Mouse (Mus musculus) forebrain, embryonic 14.5 days (tissue): ENCODE results near the gene Huwe1. TPM values are rescaled to one million over a fixed set of nuclear protein-coding genes. Genes with fewer than 3 reads are reported as not detected.

Experiments
- ATAC-seq: fragments of 200-750 bp; cut with Nextera tagmentation; 2 replicates; pipeline ENCODE4 v1.8.0; 2017; ENCODE audit warnings: mild to moderate bottlenecking, moderate library complexity
- DNase-seq: peaks from one replicate; pipeline ENCODE4 v3.0.0-alpha.2; 2015; ENCODE audit warnings: low spot score
- H3K27ac ChIP-seq: fragments of 300-500 bp; sonication (generic); 2 replicates; pipeline ENCODE4 v1.5.1; 2014; ENCODE audit warnings: low read depth, mild to moderate bottlenecking, control low read depth, low read length, moderate library complexity
- H3K27me3 ChIP-seq: fragments of 300-500 bp; sonication (generic); replicated peaks from 2 replicates; pipeline ENCODE4 v1.6.1; 2014; ENCODE audit warnings: low read length, control low read depth, mixed read lengths; ENCODE audit not compliant: control insufficient read depth, insufficient read depth
- H3K36me3 ChIP-seq: fragments of 300-500 bp; sonication (generic); 2 replicates; pipeline ENCODE4 v1.6.1; 2014; ENCODE audit warnings: low read length, control low read depth; ENCODE audit not compliant: control insufficient read depth, insufficient read depth
- H3K4me1 ChIP-seq: fragments of 300-500 bp; sonication (generic); 2 replicates; pipeline ENCODE4 v1.6.1; 2014; ENCODE audit warnings: antibody characterized with exemption, low read length, control low read depth; ENCODE audit not compliant: control insufficient read depth, insufficient read depth
- H3K4me2 ChIP-seq: fragments of 300-500 bp; sonication (generic); 2 replicates; pipeline ENCODE4 v1.6.1; 2014; ENCODE audit warnings: mild to moderate bottlenecking, control low read depth, low read length
- H3K4me3 ChIP-seq: fragments of 300-500 bp; sonication (generic); 2 replicates; pipeline ENCODE4 v1.5.1; 2014; ENCODE audit warnings: low read depth, low read length, control low read depth
- H3K9ac ChIP-seq: fragments of 300-500 bp; sonication (generic); 2 replicates; pipeline ENCODE4 v1.6.1; 2014; ENCODE audit warnings: mild to moderate bottlenecking, low read length, control low read depth, moderate library complexity
- H3K9me3 ChIP-seq: fragments of 300-500 bp; sonication (generic); replicated peaks from 2 replicates; pipeline ENCODE4 v1.6.1; 2016; ENCODE audit warnings: low read length, control low read depth, mixed read lengths; ENCODE audit not compliant: control insufficient read depth
- WGBS: fragments of 180-500 bp; shearing (Covaris S2); extraction: QIAGEN DNeasy Blood & Tissue Kit; methylation state at CpG from one replicate; pipeline ENCODE4 v1.1.7; 2014; 5-methylcytosine and 5-hydroxymethylcytosine counted together
- polyA plus RNA-seq: library from polyadenylated mRNA; unstranded; fragments of >200 nt; fragmentation: Nextera tagmentation; extraction: Ambion mirVana; gene quantifications from 2 replicates; pipeline ENCODE4 v1.2.1, GENCODE M21; 2014

The Huwe1 gene
- polyA plus RNA-seq = 58.5 and 85.7 TPM in 2 replicates

DNA sequence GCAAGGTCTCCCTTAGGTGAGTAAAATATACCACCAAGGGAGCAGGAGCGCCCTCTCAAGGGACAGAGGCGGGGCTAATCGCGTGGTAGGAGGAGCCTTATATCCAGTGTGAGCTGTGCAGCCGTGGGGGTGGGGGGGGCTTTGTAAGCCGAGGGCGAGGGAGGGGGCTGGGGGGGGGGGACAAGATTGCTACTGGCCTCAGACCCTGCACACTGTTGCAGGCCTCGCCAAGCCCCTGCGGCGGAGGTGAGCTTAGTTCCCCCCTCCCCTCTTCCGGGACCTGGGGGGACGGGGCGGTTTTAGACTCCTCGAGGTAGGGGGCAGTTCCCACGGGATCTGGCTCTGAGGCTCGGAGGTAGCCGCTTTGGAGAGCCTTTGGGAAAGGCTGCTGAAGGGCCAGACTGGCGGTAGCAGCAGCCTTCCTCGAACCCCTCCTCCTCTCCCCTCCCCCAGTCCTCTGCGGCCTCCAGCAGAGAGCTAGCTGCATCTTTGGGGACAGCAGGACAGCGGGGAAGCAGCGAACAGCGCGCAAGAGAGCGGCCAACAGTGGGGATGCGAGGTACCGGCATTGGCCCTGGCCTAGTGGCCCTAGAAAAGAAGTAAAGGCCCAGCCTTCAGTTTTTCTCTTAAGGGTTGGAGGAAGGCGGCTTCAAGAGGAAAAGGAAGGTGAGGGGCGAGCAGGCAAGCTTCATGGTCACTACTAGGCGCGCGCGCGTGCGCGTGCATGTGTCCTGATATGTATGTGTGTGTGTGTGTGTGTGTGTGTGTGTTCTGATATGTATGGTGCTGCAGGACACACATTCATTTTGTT, at the start of gene Huwe1:
Gene Huwe1 (plus strand): TSS at position 107 of the 811 bp plus-strand sequence.
- H3K4me1 ChIP-seq = no peaks in the 10 kb centered on the region
- DNase-seq (peak; percentile 86), ATAC-seq (peak; percentile 56)
- peak within 1 kb of the TSS; percentile 45 for H3K4me2 ChIP-seq
- H3K9ac ChIP-seq = peak within 1 kb of the TSS; percentile 70
- WGBS = 27% methylated on average over 34 of the region's 36 CpGs
- H3K36me3 ChIP-seq = no peaks in the 10 kb centered on the region
- H3K27me3 ChIP-seq = no peaks in the 10 kb centered on the region
- H3K9me3 ChIP-seq = no peaks in the 10 kb centered on the region
- H3K27ac ChIP-seq = peak within 1 kb of the TSS; percentile 93
- H3K4me3 ChIP-seq = peak within 1 kb of the TSS; percentile 46

DNA sequence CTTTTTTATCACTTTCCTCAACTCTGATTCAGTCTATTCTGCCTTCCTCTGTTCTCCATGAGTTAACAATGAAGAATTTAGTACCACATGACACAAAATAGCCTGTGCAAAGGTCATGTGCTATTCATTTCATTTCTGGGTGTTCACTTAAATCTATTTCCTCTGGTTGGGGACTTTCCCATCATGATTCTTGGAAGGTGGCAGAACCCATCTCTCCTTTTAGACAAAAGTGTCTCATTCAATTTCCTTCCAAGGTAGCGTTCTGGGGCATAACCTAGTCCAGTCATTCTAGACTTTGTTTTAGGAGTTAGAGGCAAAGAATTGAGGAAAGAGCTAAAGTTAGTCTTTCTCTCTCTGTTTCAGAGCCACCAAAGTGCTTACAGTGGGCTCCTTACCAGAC, 20.3 kb upstream of the Huwe1 start:
- H3K36me3 ChIP-seq = no peaks in the 10 kb centered on the region
- DNase-seq (no peak), ATAC-seq (no peak)
- no peaks in the 10 kb centered on the region for H3K4me1 ChIP-seq
- H3K4me2 ChIP-seq = no peak overlapping the region
- H3K9ac ChIP-seq = no peak overlapping the region
- H3K27me3 ChIP-seq = no peaks in the 10 kb centered on the region
- H3K4me3 ChIP-seq = no peak overlapping the region
- H3K27ac ChIP-seq = no peak overlapping the region
- WGBS = 85% methylated on average over 1 of the region's 1 CpGs
- H3K9me3 ChIP-seq = no peaks in the 10 kb centered on the region

DNA sequence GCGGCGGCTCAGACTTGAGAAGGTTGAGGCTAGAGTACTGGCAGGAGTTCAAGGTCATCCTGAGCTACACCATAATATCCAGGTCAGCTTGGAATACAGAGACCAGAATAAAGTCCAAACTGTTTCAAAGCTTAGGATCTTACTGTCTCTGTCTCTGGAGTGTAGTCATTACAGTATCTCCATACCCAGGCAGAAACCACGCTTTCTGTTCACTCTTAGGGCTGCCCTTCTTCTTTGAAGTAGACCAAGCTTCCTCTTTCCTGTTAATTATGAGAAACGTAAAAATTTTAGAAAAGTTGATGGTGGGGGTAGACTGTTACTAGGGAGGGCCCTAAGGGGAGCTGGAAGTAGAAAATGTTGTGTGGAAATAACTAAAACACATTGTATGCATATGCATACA, 17.7 kb upstream of the Huwe1 start:
- WGBS = 91% methylated on average over 4 of the region's 4 CpGs

DNA sequence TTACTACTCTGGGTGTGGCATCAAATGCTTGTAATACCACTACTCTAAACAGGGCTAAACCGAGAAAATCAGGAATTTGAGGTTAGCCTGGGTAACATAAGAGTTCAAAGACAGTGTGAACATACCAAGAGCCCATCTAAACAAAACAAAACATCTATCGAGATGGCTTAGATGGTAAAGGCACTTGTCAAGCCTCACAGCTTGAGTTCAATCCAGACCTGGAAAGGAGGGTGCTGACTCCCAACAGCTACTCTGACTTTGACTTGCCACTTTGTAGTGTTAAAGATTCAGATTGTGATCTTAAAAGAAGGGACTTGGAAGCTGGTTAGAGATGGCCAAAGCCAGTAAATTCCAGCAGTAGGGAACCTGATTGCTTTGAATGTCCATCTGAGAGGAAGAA, 7.8 kb upstream of the Huwe1 start:
- no peak overlapping the region for H3K4me3 ChIP-seq
- no peaks in the 10 kb centered on the region for H3K9me3 ChIP-seq
- no peaks in the 10 kb centered on the region for H3K4me1 ChIP-seq
- no peak for ATAC-seq
- H3K36me3 ChIP-seq = no peaks in the 10 kb centered on the region
- H3K4me2 ChIP-seq = no peak overlapping the region
- no peak overlapping the region for H3K27ac ChIP-seq
- H3K27me3 ChIP-seq = no peaks in the 10 kb centered on the region
- WGBS = 73% methylated on average over 2 of the region's 2 CpGs
- DNase-seq = no peak
- no peak overlapping the region for H3K9ac ChIP-seq

More for the DNA sequence above, 17.7 kb upstream of the Huwe1 start:
- H3K27me3 ChIP-seq = no peaks in the 10 kb centered on the region
- H3K36me3 ChIP-seq = no peaks in the 10 kb centered on the region
- no peak overlapping the region for H3K9ac ChIP-seq
- H3K9me3 ChIP-seq = no peaks in the 10 kb centered on the region
- no peak overlapping the region for H3K4me2 ChIP-seq
- no peak overlapping the region for H3K27ac ChIP-seq
- no peak overlapping the region for H3K4me3 ChIP-seq
- DNase-seq (no peak), ATAC-seq (no peak)
- no peaks in the 10 kb centered on the region for H3K4me1 ChIP-seq

DNA sequence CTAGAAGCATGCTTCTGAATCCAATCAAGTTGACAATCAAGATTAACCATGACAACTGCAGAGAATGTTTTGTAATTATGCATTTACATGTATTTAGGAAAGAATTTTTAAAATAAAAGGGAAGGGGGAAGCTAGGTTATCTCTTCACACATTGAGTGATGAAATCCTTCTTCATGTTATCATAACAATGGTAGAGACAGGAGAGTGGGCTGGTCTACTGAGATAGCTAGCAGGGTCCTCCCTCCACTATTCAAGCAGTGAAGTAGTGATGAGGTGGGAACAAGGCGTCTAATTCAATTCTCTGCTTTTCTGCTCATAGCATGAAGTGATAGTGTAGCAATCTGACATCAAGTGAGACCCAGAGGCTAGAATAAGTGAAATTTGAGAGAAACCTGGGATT, 2.6 kb upstream of the Huwe1 start:
- Histone ChIP-seq H3K27ac (no peak overlapping the region), H3K4me3 (no peak overlapping the region), H3K4me2 (no peak overlapping the region), H3K27me3 (no peaks in the 10 kb centered on the region), H3K4me1 (no peaks in the 10 kb centered on the region), H3K36me3 (no peaks in the 10 kb centered on the region), H3K9me3 (no peaks in the 10 kb centered on the region), H3K9ac (no peak overlapping the region)
- DNase-seq (no peak), ATAC-seq (no peak)
- WGBS = 60% methylated on average over 1 of the region's 1 CpGs

DNA sequence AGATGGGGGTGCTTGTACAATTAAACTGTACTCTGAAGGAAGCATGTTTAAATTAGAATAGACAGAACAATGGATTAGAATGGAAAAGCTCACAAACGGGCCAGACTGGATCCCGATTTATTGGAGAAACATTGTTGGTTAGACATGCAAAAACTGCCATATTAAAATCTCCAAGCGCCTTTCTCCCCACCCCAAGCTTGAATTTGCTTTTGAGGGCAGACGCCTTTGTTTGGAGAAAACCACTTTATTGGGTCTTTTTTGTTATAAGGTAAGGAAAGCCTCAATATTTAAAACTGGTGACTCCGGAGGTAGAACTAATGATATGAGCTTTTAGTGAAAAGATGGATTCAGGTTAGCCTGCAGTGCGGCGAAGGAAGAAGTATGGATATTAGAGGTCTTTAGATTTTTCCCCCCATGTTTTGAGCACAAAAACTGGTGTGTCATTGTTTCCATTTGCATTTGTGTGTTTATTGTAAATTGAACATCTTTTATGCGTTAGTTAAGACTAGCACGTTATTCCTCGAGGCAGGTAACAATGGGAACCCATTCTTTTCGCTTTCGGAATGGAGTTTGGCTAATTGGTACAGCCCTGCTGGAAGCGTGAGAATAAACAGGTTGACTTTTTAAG, 1.8 kb downstream of the Huwe1 start:
- H3K4me3 ChIP-seq = peak overlapping the region; percentile 46
- H3K27me3 ChIP-seq = no peaks in the 10 kb centered on the region
- ATAC-seq (no peak), DNase-seq (peak; percentile 22)
- H3K9ac ChIP-seq = peak overlapping the region; percentile 70
- no peaks in the 10 kb centered on the region for H3K36me3 ChIP-seq
- no peaks in the 10 kb centered on the region for H3K9me3 ChIP-seq
- H3K4me2 ChIP-seq = peak overlapping the region; percentile 56
- peak overlapping the region; percentile 89 for H3K27ac ChIP-seq
- 32% methylated on average over 13 of the region's 13 CpGs for WGBS
- H3K4me1 ChIP-seq = no peaks in the 10 kb centered on the region

DNA sequence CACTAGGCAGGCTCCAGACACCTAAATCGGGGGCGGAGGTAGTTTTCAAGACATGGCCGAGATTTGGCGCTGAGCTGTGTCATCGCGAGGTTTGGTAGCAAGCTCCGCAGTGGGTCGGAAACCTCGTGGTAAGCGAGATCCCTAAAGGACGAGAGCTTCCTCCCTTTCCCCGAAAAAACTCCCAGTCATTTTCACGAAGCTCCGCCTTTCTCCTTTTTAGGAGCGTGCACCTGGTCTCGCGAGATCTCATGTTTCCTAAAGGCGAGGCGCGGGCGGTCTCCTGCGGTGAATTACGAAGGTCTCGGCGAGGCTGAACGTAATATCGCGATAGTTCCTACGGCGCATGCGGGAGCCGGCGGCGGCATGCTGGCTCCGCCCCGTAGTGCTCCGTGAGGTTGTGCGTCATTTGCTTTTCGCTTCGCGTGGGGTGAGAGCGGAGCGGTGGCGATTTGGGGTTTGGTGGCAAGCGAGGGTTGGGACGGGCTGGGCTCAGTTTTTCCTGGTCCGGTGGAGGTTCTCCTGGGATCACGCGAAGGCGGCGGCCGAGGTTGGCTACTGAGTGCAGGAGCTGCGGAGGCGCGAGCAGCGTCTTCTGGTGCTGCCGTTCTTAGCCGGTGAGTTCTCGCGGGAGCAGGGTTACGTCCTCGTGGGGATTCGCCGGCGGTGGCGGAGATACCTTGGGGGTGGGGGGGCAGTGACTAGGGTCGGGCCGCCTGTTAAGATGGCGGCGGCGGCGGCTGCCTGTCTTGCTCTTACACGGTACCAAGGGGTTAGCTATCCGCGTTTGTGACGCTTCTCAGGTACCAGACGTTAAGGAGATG, 2.6 kb downstream of the Huwe1 start:
- H3K9me3 ChIP-seq = no peaks in the 10 kb centered on the region
- no peaks in the 10 kb centered on the region for H3K4me1 ChIP-seq
- H3K4me2 ChIP-seq = peak overlapping the region; percentile 62
- peak overlapping the region; percentile 89 for H3K27ac ChIP-seq
- peak overlapping the region; percentile 47 for H3K4me3 ChIP-seq
- DNase-seq = peak; percentile 99
- 30% methylated on average over 76 of the region's 77 CpGs for WGBS
- H3K27me3 ChIP-seq = no peaks in the 10 kb centered on the region
- ATAC-seq = peak; percentile 90
- H3K36me3 ChIP-seq = 0 out of 2 replicates have a peak, but pooled peaks cover 2% of the 10 kb centered on the region
- H3K9ac ChIP-seq = peak overlapping the region; percentile 70

DNA sequence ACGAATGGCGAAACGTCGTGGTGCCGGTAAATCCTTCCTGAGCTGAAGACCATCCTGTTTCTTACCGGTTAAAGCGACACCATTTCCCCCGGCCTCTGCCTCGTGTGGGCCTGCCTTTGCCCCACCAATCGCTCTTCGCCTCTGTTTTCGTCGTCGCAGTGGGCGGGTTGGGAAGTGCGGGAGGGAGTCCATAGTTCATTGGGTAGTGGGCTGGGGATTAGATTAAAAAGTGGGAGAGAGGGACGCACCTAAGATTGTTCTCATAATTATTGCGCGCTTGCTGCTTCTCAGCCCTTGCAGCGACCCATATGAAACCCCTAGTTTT, 3.1 kb downstream of the Huwe1 start:
- no peaks in the 10 kb centered on the region for H3K27me3 ChIP-seq
- DNase-seq = peak; percentile 44
- H3K9me3 ChIP-seq = no peaks in the 10 kb centered on the region
- H3K4me2 ChIP-seq = peak overlapping the region; percentile 62
- peak overlapping the region; percentile 88 for H3K27ac ChIP-seq
- H3K36me3 ChIP-seq = 0 out of 2 replicates have a peak, but pooled peaks cover 2% of the 10 kb centered on the region
- H3K4me1 ChIP-seq = no peaks in the 10 kb centered on the region
- 31% methylated on average over 20 of the region's 20 CpGs for WGBS
- peak overlapping the region; percentile 68 for H3K9ac ChIP-seq
- peak; percentile 38 for ATAC-seq
- peak overlapping the region; percentile 47 for H3K4me3 ChIP-seq
